Mouse (Mus musculus): ENCODE data around the gene Ttll10. TPM values are rescaled to one million over a fixed set of nuclear protein-coding genes. Genes with fewer than 3 reads are reported as not detected.

Ttll10 gene
- polyA plus RNA-seq, 1 experiment from 2014 or later, result 0.31 TPM

DNA sequence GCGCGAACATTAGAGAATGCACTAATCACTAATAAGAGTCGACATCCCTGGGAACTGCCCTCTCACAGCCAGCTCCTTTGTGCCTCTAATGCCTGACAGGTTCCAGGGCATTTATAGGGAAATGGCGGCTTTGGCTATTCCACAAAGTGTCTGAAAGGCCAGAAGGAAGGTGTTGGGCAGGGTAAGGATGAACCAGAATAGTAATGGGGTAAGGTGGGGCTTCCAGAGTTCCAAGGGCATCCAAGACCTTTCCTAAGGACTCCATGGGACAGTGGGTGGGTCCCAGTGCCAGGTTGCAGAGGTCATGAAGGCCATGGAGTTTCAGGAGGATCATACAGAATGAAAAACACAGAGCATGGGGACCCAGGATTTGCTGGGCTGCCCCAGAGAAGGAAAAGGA, 24.9 kb downstream of the Ttll10 start:
- H3K27ac ChIP-seq (ENCODE audit: low read depth), result no peak overlapping the region
- TF ChIP-seq CTCF (IDR thresholded peaks at IDR 0.05; ENCODE audit: low read depth) (no peak), EP300 (IDR thresholded peaks at IDR 0.05; ENCODE audit: low read depth) (no peak)
- no peaks in the 10 kb centered on the region for H3K36me3 ChIP-seq (replicated peaks; ENCODE audit: insufficient read depth, low read length)
- peaks cover 29% of the 10 kb centered on the region for H3K4me1 ChIP-seq (ENCODE audit: insufficient read depth)
- ATAC-seq (no peak), DNase-seq (no peak)
- 75% methylated on average over 4 of the region's 4 CpGs for WGBS (ENCODE audit: insufficient replicate concordance)
- no peak overlapping the region for H3K4me3 ChIP-seq (ENCODE audit: low read depth, low read length)
- no peaks in the 10 kb centered on the region for H3K9me3 ChIP-seq (ENCODE audit: low read length)
- H3K27me3 ChIP-seq (ENCODE audit: insufficient read depth, low read length), result peaks cover 19% of the 10 kb centered on the region
- H3K4me2 ChIP-seq (ENCODE audit: low read depth, low read length), result no peak overlapping the region
- H3K9ac ChIP-seq (replicated peaks), result no peak overlapping the region

DNA sequence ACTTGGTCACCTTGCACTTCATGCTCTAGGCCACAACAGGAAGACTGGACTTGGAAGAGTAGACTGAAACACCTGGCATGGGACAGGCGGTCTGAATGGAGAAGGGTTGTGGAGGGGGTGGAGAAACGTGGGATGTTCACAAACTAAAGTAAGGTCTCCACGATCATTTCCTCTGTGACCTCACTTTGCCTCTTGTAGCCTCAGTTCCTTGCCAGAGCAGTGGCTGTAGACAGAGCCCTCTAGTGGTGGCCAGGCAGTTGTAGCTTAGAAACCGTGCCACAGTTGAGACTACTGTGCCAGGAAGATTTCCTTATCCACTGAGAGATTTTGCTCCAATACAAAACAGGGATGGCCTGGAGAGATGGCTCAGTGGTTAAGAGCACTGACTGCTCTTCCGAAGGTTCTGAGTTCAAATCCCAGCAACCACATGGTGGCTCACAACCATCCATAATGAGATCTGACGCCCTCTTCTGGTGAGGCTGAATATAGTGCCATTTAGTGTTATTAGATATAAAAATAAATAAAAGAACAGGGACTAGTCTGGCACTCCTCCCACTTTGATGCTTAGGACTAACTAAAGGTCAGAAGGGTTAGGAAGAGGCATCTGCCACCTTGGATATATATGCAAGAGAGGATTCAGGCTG, 25.6 kb downstream of the Ttll10 start:
- no peak overlapping the region for H3K27ac ChIP-seq (ENCODE audit: low read depth)
- H3K36me3 ChIP-seq (replicated peaks; ENCODE audit: insufficient read depth, low read length), result no peaks in the 10 kb centered on the region
- no peak for ATAC-seq
- H3K27me3 ChIP-seq (ENCODE audit: insufficient read depth, low read length), result peaks cover 19% of the 10 kb centered on the region
- H3K4me3 ChIP-seq (ENCODE audit: low read depth, low read length), result no peak overlapping the region
- peaks cover 29% of the 10 kb centered on the region for H3K4me1 ChIP-seq (ENCODE audit: insufficient read depth)
- H3K9ac ChIP-seq (replicated peaks), result no peak overlapping the region
- H3K4me2 ChIP-seq (ENCODE audit: low read depth, low read length), result no peak overlapping the region
- peak; percentile 49 for DNase-seq
- WGBS (ENCODE audit: insufficient replicate concordance), result 33% methylated on average over 6 of the region's 6 CpGs
- TF ChIP-seq EP300 (IDR thresholded peaks at IDR 0.05; ENCODE audit: low read depth), result no peak
- TF ChIP-seq CTCF (IDR thresholded peaks at IDR 0.05; ENCODE audit: low read depth), result peak; percentile 83
- no peaks in the 10 kb centered on the region for H3K9me3 ChIP-seq (ENCODE audit: low read length)

GRCm38 (mm10) chr4:156032856-156033255, 26.4 kb downstream of the Ttll10 start:
- Histone ChIP-seq H3K27me3 (ENCODE audit: insufficient read depth, low read length) (peaks cover 19% of the 10 kb centered on the region), H3K4me2 (ENCODE audit: low read depth, low read length) (no peak overlapping the region), H3K36me3 (replicated peaks; ENCODE audit: insufficient read depth, low read length) (0 out of 2 replicates have a peak, but pooled peaks cover 2% of the 10 kb centered on the region), H3K4me3 (ENCODE audit: low read depth, low read length) (no peak overlapping the region), H3K27ac (ENCODE audit: low read depth) (peak overlapping the region; percentile 90), H3K9ac (replicated peaks) (no peak overlapping the region), H3K4me1 (ENCODE audit: insufficient read depth) (peaks cover 29% of the 10 kb centered on the region), H3K9me3 (ENCODE audit: low read length) (no peaks in the 10 kb centered on the region)
- no peak for TF ChIP-seq EP300 (IDR thresholded peaks at IDR 0.05; ENCODE audit: low read depth)
- TF ChIP-seq CTCF (IDR thresholded peaks at IDR 0.05; ENCODE audit: low read depth), result no peak
- WGBS (ENCODE audit: insufficient replicate concordance), result 50% methylated on average over 4 of the region's 4 CpGs
- DNase-seq (no peak), ATAC-seq (no peak)

DNA sequence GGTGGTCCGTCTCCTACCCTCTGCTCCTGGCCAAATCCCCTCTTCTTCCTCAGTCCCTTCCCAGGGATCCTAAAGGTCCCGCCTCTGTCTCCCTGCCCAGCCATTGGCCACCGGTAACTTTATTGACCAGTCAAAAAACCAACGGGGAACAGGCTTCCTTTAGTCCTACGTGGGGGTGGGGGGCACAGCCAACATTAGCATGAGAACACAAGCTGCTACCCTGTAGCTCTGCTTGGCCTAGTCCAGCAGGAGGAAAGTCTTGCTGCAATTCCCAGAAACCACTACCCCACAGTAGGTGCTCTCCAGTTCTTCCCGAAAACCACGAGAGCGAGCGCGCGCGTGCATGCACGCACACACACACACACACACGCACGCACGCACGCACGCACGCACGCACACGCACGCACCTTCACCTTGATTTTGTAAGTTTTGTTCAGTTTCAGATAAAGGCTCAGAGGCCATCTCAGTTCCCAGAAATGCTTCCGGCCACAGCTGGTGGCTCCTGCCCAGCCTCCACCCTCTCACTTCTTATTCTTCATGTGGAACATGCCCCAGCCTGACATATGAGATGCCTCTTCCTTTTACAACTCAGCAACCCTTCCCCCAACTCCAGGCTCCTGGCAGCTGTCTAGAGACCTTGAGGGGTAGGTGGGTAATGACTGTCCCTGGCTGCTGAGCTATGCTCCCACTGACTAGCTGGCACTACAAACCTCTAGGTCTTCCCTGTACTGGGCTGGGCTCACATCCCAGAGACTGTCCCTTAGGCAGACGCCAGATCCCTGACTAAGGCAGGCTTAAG, 27.4 kb downstream of the Ttll10 start:
- peaks cover 19% of the 10 kb centered on the region for H3K27me3 ChIP-seq (ENCODE audit: insufficient read depth, low read length)
- peaks cover 29% of the 10 kb centered on the region for H3K4me1 ChIP-seq (ENCODE audit: insufficient read depth)
- H3K4me3 ChIP-seq (ENCODE audit: low read depth, low read length), result peak overlapping the region; percentile 51
- H3K9me3 ChIP-seq (ENCODE audit: low read length), result no peaks in the 10 kb centered on the region
- H3K9ac ChIP-seq (replicated peaks), result peak overlapping the region; percentile 55
- peak overlapping the region; percentile 90 for H3K27ac ChIP-seq (ENCODE audit: low read depth)
- ATAC-seq (peak; percentile 86), DNase-seq (peak; percentile 75)
- WGBS (ENCODE audit: insufficient replicate concordance), result 4% methylated on average over 23 of the region's 24 CpGs
- peak overlapping the region; percentile 73 for H3K4me2 ChIP-seq (ENCODE audit: low read depth, low read length)
- 0 out of 2 replicates have a peak, but pooled peaks cover 2% of the 10 kb centered on the region for H3K36me3 ChIP-seq (replicated peaks; ENCODE audit: insufficient read depth, low read length)
- TF ChIP-seq EP300 (IDR thresholded peaks at IDR 0.05; ENCODE audit: low read depth) (no peak), CTCF (IDR thresholded peaks at IDR 0.05; ENCODE audit: low read depth) (no peak)

DNA sequence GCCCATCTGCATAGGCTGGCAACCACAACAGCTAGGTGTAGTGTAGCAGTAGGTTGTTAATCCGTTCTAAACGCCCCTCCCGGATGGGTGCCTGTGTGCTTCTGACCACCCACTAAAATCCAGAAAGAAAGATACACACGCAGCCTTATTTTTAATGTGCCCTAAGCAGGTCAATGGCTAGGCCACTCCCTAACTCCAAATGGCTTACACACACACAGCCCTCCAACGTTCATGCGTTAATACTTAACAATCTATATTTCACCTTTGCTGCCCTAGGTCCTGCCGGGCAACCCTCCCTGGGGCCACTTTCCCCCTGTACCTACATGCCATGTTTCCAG, 28.0 kb downstream of the Ttll10 start:
- peak overlapping the region; percentile 55 for H3K9ac ChIP-seq (replicated peaks)
- no peaks in the 10 kb centered on the region for H3K9me3 ChIP-seq (ENCODE audit: low read length)
- WGBS (ENCODE audit: insufficient replicate concordance), result 14% methylated on average over 7 of the region's 7 CpGs
- H3K4me3 ChIP-seq (ENCODE audit: low read depth, low read length), result peak overlapping the region; percentile 51
- H3K4me2 ChIP-seq (ENCODE audit: low read depth, low read length), result peak overlapping the region; percentile 73
- DNase-seq, result no peak
- 0 out of 2 replicates have a peak, but pooled peaks cover 2% of the 10 kb centered on the region for H3K36me3 ChIP-seq (replicated peaks; ENCODE audit: insufficient read depth, low read length)
- TF ChIP-seq CTCF (IDR thresholded peaks at IDR 0.05; ENCODE audit: low read depth), result no peak
- TF ChIP-seq EP300 (IDR thresholded peaks at IDR 0.05; ENCODE audit: low read depth), result no peak
- H3K4me1 ChIP-seq (ENCODE audit: insufficient read depth), result peaks cover 31% of the 10 kb centered on the region
- H3K27me3 ChIP-seq (ENCODE audit: insufficient read depth, low read length), result peaks cover 19% of the 10 kb centered on the region
- peak; percentile 53 for ATAC-seq
- peak overlapping the region; percentile 90 for H3K27ac ChIP-seq (ENCODE audit: low read depth)

DNA sequence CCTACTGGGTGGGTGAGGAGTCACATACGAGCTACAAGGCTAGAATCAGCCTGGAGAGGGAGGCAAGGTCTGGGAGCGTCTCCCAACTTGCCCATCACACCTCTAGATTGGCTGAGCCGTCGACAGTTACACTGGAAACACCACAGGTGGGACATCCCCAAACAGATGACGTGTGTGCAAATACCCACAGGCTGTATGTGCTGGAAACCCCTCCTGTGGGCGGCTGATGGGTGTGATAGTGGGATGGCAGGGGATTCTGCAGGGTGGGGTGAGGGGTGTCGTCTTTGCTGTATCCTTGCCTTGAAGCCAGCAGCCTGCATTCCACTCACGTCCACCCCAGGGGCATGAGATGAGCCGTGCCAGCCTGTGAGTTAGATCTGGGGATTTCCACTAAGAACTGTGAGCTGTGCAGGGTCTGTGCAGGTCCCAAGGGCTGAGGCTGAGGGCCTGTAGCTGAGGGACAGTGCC, 28.5 kb downstream of the Ttll10 start:
- H3K4me3 ChIP-seq (ENCODE audit: low read depth, low read length), result peak overlapping the region; percentile 51
- peaks cover 13% of the 10 kb centered on the region for H3K27me3 ChIP-seq (ENCODE audit: insufficient read depth, low read length)
- 0 out of 2 replicates have a peak, but pooled peaks cover 2% of the 10 kb centered on the region for H3K36me3 ChIP-seq (replicated peaks; ENCODE audit: insufficient read depth, low read length)
- ATAC-seq, result no peak
- no peak for TF ChIP-seq CTCF (IDR thresholded peaks at IDR 0.05; ENCODE audit: low read depth)
- TF ChIP-seq EP300 (IDR thresholded peaks at IDR 0.05; ENCODE audit: low read depth), result no peak
- DNase-seq, result no peak
- no peaks in the 10 kb centered on the region for H3K9me3 ChIP-seq (ENCODE audit: low read length)
- 56% methylated on average over 9 of the region's 9 CpGs for WGBS (ENCODE audit: insufficient replicate concordance)
- H3K4me1 ChIP-seq (ENCODE audit: insufficient read depth), result peaks cover 36% of the 10 kb centered on the region
- peak overlapping the region; percentile 90; the same call in 1 of the 2 replicates for H3K27ac ChIP-seq (ENCODE audit: low read depth)
- peak overlapping the region; percentile 55 for H3K9ac ChIP-seq (replicated peaks)
- H3K4me2 ChIP-seq (ENCODE audit: low read depth, low read length), result peak overlapping the region; percentile 73

Measured in liver, postnatal 0 days (tissue).